Mouse (Mus musculus) effector memory CD4-positive, alpha-beta T cell, adult 5 months (primary cell): ENCODE results near the gene Ippk. TPM values are rescaled to one million over a fixed set of nuclear protein-coding genes. Genes with fewer than 3 reads are reported as not detected.

ENCODE experiments used
- polyA plus RNA-seq: library from polyadenylated mRNA; unstranded; fragments of 100-300 nt; shearing (Covaris generic); gene quantifications from one replicate; pipeline ENCODE4 v1.2.1, GENCODE M21; 2017

The Ippk gene
- 11.1 TPM for polyA plus RNA-seq

GRCm38 (mm10) chr13:49420754-49421605 is at the start of gene Ippk:
Gene Ippk, plus strand, starts transcription at chr13:49421249.

DNA sequence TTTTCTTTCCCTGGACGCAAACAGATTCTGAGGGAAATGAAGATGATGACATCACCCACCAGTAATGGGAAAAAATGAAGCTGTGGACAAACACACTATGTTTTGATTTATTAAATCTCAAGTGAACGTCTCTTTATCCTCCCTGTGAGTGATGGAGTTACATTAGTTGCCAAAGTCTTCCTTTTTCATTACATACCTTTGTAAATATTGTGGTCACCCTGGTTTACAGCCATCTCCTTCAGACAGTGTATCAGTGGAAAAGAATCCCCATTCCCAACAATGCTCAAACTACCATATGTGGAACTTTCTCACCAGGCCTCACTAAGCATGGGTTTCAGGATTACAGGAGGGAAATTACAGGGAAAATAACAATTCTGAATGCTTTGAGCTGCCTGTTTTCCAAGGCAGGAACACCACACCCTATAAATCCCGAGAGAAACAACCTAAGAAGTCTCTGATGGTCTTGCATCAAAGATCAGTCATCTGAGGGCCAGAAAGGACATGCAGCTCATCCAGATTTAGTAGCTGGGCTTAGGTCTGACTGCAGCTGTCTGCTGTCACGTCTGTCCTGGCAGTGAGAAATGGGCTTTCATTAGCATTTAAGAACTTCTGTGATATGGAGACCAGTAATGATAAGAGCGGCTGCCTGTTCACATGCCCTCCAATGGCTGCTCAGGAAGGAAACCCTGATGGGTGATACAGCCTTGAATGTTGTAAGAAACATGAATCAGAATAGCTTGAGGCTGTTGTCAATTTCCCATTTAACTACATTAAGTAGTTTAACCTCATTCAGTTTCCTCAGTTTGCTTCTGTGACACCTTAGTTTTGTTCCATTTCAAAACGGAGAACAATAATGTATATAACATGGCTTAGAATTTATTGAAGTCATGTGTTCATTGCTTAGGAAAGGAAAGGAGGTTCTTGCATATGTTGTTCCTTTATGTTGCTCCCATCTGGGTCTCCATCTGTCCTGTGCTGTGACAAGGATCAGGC is 71.6 kb downstream of the Ippk start, which contains the start of gene Tes3-ps:
Gene Tes3-ps (plus strand): TSS at position 943 of the 993 bp plus-strand sequence.

DNA sequence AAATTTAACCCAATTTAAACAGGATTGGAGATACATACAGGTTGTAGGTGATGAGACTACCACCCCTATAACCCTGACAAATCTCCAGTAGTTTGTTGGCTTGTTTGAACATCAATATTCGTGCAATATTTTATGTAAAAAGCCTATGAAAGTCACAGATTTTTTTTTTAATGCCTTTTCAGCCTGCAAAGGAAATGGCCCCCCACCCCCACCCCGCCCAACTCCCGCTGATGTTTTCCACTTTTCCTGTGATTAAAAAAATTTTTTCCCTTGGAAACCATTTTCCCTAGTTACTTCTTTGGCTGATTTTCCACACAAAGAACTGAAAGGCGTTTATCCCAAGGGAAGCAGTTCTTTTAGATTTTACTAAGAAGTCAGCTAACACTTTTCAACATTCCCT is 83.5 kb downstream of the Ippk start, which contains the start of gene Ecm2:
Gene Ecm2 (plus strand): TSS at position 301 of the 400 bp plus-strand sequence.

Other genes with a start within 250 kb of the Ippk start
- 77.0 TPM for gene Ninj1, start 233.8 kb upstream of the Ippk start, polyA plus RNA-seq
- 91.7 TPM for gene Card19, start 205.2 kb upstream of the Ippk start, polyA plus RNA-seq
- gene Susd3, start 172.5 kb upstream of the Ippk start, polyA plus RNA-seq, result 22.4 TPM
- gene Fgd3, start 100.9 kb upstream of the Ippk start, polyA plus RNA-seq, result 23.2 TPM
- gene Bicd2, start 79.7 kb upstream of the Ippk start, polyA plus RNA-seq, result 18.9 TPM
- 4.8 TPM for gene Tes3-ps, start 72.1 kb downstream of the Ippk start, polyA plus RNA-seq
- gene Ecm2, start 83.6 kb downstream of the Ippk start, polyA plus RNA-seq, result not detected
- not detected for gene Aspn, start 123.2 kb downstream of the Ippk start, polyA plus RNA-seq
- gene Omd, start 161.2 kb downstream of the Ippk start, polyA plus RNA-seq, result not detected
- gene Ogn, start 186.8 kb downstream of the Ippk start, polyA plus RNA-seq, result 0.15 TPM
- 1.9 TPM for gene Cenpp, start 231.5 kb downstream of the Ippk start, polyA plus RNA-seq
- 36.9 TPM for gene Nol8, start 231.8 kb downstream of the Ippk start, polyA plus RNA-seq